In the genomic region with DNA sequence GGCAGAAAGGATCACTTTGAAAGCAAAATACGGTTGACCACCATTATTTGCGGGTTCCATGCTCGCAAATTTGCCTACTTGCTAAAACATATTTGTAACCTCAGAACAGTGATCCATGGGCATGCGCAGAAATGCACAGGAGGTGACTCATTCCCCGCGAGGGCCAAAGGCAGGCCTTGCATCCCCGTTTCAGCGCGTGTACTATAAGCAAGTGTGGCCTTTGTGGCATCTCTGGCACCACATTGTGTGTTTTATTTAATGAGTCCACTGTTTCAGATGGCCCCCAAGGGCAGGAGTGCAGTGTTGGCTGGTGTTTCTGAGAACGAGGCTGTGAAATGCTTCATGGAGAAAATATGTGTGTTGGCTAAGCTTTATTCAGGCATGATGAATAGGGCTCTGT, we compare ENCODE assay signal across 10 mouse cellular contexts.
DNase-seq lines count a peak whose midpoint lies in the region; ATAC-seq and TF ChIP-seq lines count a peak whose summit lies in the region.
"Had no signal": no experiment of that assay in that cellular context is flagged by ENCODE, and none has a peak within 500 bp of the region (broad histone marks: within the 10 kb centered on the region; RNA-seq: fewer than 3 reads in every experiment).

No protein-coding gene starts in this region.

- no peaks in the 10 kb centered on the region for H3K27me3 ChIP-seq in neural tube, embryonic 12.5 days (replicated peaks)
- H3K27me3 ChIP-seq in neural tube, embryonic 15.5 days (replicated peaks) = no peaks in the 10 kb centered on the region
- H3K27me3 ChIP-seq in stomach, postnatal 0 days (ENCODE audit: control insufficient read depth, insufficient read depth, low read length) = no peaks in the 10 kb centered on the region
- no peaks in the 10 kb centered on the region for H3K27me3 ChIP-seq in liver, embryonic 11.5 days (replicated peaks; ENCODE audit: control insufficient read depth, insufficient read depth, low read length)
- H3K27me3 ChIP-seq: midbrain, embryonic 15.5 days had no signal

- no peaks in the 10 kb centered on the region for H3K4me1 ChIP-seq in neural tube, embryonic 12.5 days
- H3K4me1 ChIP-seq in neural tube, embryonic 15.5 days = no peaks in the 10 kb centered on the region
- H3K4me1 ChIP-seq in stomach, postnatal 0 days (replicated peaks; ENCODE audit: control insufficient read depth, insufficient read depth) = no peaks in the 10 kb centered on the region; the same call in 1 of the 2 replicates
- H3K4me1 ChIP-seq in liver, embryonic 11.5 days (replicated peaks; ENCODE audit: control insufficient read depth, insufficient read depth, low read length) = no peaks in the 10 kb centered on the region
- H3K4me1 ChIP-seq: midbrain, embryonic 15.5 days had no signal

- peak; percentile 75 for DNase-seq in adrenal gland, postnatal 10 days
- DNase-seq in gonadal fat pad, adult 2 months (ENCODE audit: low read depth) = peak; percentile 16
- peak; percentile 18 for DNase-seq in stomach, postnatal 0 days (ENCODE audit: low spot score)
- no peak for DNase-seq in B cell, adult 2 months
- DNase-seq in liver, embryonic 11.5 days (ENCODE audit: low spot score) = no peak
- DNase-seq: right cerebral cortex, postnatal 4 days had no signal

- TF ChIP-seq EP300 in stomach, postnatal 0 days (optimal IDR thresholded peaks at IDR 0.05) = no peak

- no peaks in the 10 kb centered on the region for H3K36me3 ChIP-seq in neural tube, embryonic 12.5 days
- no peaks in the 10 kb centered on the region for H3K36me3 ChIP-seq in neural tube, embryonic 15.5 days
- no peaks in the 10 kb centered on the region for H3K36me3 ChIP-seq in stomach, postnatal 0 days (ENCODE audit: control insufficient read depth, insufficient read depth, low read length)
- no peaks in the 10 kb centered on the region for H3K36me3 ChIP-seq in liver, embryonic 11.5 days (ENCODE audit: control insufficient read depth, insufficient read depth, low read length)
- H3K36me3 ChIP-seq: midbrain, embryonic 15.5 days had no signal

- ATAC-seq in neural tube, embryonic 12.5 days (ENCODE audit: low FRiP score, low read depth) = 0 out of 2 replicates have a peak, but pooled peaks have one; percentile 33
- ATAC-seq in neural tube, embryonic 15.5 days (ENCODE audit: low FRiP score) = no peak
- no peak; the same call in 1 of the 2 replicates for ATAC-seq in stomach, postnatal 0 days (ENCODE audit: low FRiP score, low TSS enrichment)
- ATAC-seq in liver, embryonic 11.5 days (replicated peaks; ENCODE audit: low FRiP score) = no peak
- ATAC-seq: midbrain, embryonic 15.5 days had no signal

- no peak overlapping the region for H3K4me2 ChIP-seq in neural tube, embryonic 12.5 days (replicated peaks)
- H3K4me2 ChIP-seq in neural tube, embryonic 15.5 days = no peak overlapping the region
- no peak overlapping the region for H3K4me2 ChIP-seq in stomach, postnatal 0 days (replicated peaks; ENCODE audit: low read depth)
- no peak overlapping the region for H3K4me2 ChIP-seq in liver, embryonic 11.5 days
- H3K4me2 ChIP-seq: midbrain, embryonic 15.5 days had no signal

- TF ChIP-seq CTCF in stomach, postnatal 0 days (IDR thresholded peaks at IDR 0.05; ENCODE audit: low read depth) = no peak

- WGBS in neural tube, embryonic 12.5 days = 73% methylated on average over 10 of the region's 10 CpGs
- WGBS in neural tube, embryonic 15.5 days = 58% methylated on average over 10 of the region's 10 CpGs
- WGBS in stomach, postnatal 0 days = 53% methylated on average over 10 of the region's 10 CpGs
- 86% methylated on average over 10 of the region's 10 CpGs for WGBS in liver, embryonic 11.5 days

- no peaks in the 10 kb centered on the region for H3K9me3 ChIP-seq in neural tube, embryonic 12.5 days
- H3K9me3 ChIP-seq in neural tube, embryonic 15.5 days (replicated peaks) = no peaks in the 10 kb centered on the region
- H3K9me3 ChIP-seq in stomach, postnatal 0 days (ENCODE audit: control insufficient read depth, low read length) = no peaks in the 10 kb centered on the region
- no peaks in the 10 kb centered on the region for H3K9me3 ChIP-seq in liver, embryonic 11.5 days (ENCODE audit: control insufficient read depth, low read length)
- H3K9me3 ChIP-seq: midbrain, embryonic 15.5 days had no signal

- no peak overlapping the region for H3K4me3 ChIP-seq in neural tube, embryonic 12.5 days
- H3K4me3 ChIP-seq in neural tube, embryonic 15.5 days (replicated peaks) = no peak overlapping the region
- H3K4me3 ChIP-seq in stomach, postnatal 0 days (ENCODE audit: low read depth, low read length) = no peak overlapping the region
- no peak overlapping the region for H3K4me3 ChIP-seq in liver, embryonic 11.5 days (ENCODE audit: low read depth, low read length)
- H3K4me3 ChIP-seq: heart, adult 2 months; midbrain, embryonic 15.5 days had no signal

- no peak overlapping the region for H3K9ac ChIP-seq in neural tube, embryonic 12.5 days
- no peak overlapping the region for H3K9ac ChIP-seq in neural tube, embryonic 15.5 days (replicated peaks)
- no peak overlapping the region for H3K9ac ChIP-seq in stomach, postnatal 0 days (ENCODE audit: low read length)
- H3K9ac ChIP-seq in liver, embryonic 11.5 days (ENCODE audit: low read depth, low read length) = no peak overlapping the region
- H3K9ac ChIP-seq: midbrain, embryonic 15.5 days had no signal

- H3K27ac ChIP-seq in neural tube, embryonic 12.5 days = no peak overlapping the region
- no peak overlapping the region for H3K27ac ChIP-seq in neural tube, embryonic 15.5 days (replicated peaks)
- no peak overlapping the region for H3K27ac ChIP-seq in stomach, postnatal 0 days (replicated peaks)
- no peak overlapping the region for H3K27ac ChIP-seq in liver, embryonic 11.5 days (ENCODE audit: low read depth, low read length)
- H3K27ac ChIP-seq: heart, adult 2 months; midbrain, embryonic 15.5 days had no signal

Comparison
In these comparisons a context has a peak if more than half of its experiments do, and no peak if none do; other contexts are left out.
1. DNase-seq: peak in adrenal gland, postnatal 10 days (single experiment), gonadal fat pad, adult 2 months (single experiment) and stomach, postnatal 0 days (single experiment); none in B cell, adult 2 months (0 of 2) and liver, embryonic 11.5 days (single experiment).